Mouse (Mus musculus) WW6 (cell line): ENCODE data around the gene Mvb12b.

Source experiments
- DNase-seq: peaks from one replicate; pipeline ENCODE4 v3.0.0-alpha.2; 2013; ENCODE audit warnings: low read depth, low spot score

The Mvb12b gene

DNA sequence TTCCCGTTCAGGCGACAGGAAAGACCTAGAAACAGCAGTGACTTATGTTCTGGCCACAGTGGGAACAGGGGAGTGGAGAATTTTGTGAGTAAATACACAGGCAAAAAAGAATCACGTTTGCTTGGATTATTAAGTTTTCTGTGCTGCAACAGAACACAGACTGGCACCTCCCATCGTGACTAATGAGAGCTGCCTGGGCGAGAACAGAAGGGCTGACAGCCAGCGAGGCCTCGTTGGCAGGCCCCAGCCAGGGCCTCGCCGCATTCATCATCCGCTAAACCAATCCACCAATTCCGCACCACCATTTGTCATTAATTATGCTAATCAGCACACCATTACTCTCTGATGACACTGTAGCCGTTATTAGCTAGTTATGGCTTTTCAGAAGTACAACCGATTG lies 102.2 kb downstream of the Mvb12b start:
- no peak for DNase-seq

DNA sequence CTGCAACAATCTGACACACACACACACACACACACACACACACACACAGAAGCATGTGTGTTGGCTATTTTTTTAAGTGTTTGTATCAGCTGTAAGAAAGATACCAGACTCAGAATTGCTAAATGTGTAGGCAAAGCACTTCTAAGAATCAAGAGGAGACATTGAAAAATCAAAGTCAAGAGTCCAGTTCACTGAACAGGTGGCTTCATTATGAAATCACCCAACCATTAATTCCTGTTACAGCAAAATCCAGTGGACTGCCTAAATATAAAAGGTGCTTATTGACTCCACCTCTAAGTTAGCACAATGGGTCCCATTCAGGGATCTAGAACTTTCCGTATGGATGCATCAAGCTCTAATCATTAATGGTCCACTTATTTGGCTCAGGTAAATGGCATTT lies 103.0 kb downstream of the Mvb12b start:
- no peak for DNase-seq

GRCm38 (mm10) chr2:33783419-33783818 lies 104.3 kb downstream of the Mvb12b start:
- no peak for DNase-seq

DNA sequence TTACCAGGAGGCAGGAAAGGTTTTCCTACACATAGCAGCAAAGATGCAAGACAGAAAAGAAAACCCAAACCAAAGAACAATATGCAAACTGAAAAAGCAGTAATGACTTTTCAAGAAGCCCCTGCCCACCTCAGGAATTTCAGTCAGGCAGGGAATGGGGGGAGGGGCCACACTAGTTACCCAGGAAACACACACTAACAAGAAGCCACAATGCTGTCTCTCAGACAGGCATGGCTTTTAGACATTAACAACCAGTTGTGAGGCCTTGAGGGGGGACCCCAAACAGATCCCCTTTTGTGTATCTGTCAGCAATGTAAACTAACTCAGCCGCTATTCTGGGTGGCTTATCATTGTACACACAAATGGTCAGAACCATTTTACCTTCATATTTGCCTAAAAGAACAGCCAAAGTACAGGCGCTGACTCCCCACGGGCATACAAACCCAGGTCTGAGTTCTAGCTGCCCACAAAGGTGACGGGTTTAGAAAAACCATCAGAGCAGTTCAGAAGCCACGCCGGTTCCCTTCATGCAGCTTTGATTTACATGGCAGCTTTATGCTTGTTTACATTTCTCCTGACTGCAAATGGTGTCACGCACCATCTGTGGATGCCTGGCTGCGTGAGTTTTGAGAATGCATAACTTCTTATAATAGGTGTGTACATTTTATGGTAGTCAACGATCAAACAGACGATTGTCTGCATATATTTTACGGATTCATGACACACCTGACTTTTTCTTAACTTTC lies 105.9 kb downstream of the Mvb12b start:
- no peak for DNase-seq

- no peak for DNase-seq
These were observed 109.3 kb downstream of the Mvb12b start for GRCm38 (mm10) chr2:33778466-33778865.

GRCm38 (mm10) chr2:33777051-33777450 lies 110.7 kb downstream of the Mvb12b start:
- DNase-seq: no peak

- DNase-seq: no peak
These were observed 112.9 kb downstream of the Mvb12b start for GRCm38 (mm10) chr2:33774884-33775283.

GRCm38 (mm10) chr2:33774106-33774505 lies 113.6 kb downstream of the Mvb12b start:
- DNase-seq: no peak

DNA sequence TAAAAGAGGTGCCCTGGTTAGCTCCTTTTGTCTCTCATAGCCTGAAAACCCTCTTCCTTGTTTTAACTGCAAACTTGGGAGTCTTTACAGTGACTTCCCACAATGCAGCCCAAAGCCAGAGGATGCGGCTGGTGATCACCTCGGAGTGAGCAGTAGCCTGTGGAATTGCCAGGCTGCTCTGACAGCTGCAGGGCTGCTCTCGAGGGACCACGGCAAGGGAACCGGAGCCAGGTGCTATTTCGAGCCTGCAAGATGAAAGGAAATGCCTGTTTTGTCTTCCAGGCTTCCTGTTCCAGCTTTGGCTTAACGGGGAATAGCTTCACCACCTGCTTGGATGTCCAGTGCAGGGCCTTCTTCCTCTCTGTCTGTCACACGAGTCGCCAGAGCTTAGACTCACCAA lies 115.3 kb downstream of the Mvb12b start:
- no peak for DNase-seq

- no peak for DNase-seq
These were observed 116.4 kb downstream of the Mvb12b start for GRCm38 (mm10) chr2:33771388-33771787.

GRCm38 (mm10) chr2:33770526-33771130 lies 117.1 kb downstream of the Mvb12b start:
- DNase-seq: no peak

DNA sequence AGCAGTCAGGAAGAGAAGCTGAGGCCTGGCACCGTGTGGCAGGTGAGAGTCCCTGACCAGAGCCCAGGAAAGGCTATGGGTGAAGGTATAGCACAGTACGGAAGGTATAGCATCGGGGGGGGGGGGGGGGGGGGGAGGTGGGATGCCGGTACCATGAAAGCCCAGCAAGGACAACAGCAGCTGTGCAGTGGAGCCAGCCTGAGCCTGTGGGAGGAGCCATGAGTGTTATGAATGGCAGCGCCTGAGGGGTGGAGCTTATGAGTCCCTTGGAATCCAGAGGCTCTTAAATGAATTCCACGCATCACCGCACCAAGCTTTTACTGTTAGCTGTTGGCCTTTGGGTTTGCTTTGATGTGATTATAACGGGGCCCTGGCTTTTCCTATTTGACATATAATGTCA lies 123.3 kb downstream of the Mvb12b start:
- no peak for DNase-seq

DNA sequence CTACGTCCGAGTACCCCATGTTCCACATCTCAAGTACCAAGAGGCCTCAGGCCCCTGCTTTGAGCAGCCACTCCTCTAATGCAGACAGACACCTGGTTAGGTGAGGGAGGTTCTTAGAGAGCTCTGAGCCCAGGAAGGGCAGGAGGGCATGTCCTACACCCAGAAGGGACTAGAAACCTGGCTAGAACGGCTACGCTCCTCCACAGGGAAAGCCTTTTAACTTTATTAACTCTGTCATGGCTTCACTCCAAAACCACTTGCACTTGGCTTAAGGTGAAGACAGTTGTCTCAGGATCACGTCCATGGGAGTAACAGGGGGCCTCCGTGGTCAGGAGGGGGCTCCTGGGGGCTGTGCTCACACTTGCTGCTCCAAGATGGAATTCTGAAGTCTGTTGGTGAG lies 125.5 kb downstream of the Mvb12b start:
- DNase-seq: no peak

DNA sequence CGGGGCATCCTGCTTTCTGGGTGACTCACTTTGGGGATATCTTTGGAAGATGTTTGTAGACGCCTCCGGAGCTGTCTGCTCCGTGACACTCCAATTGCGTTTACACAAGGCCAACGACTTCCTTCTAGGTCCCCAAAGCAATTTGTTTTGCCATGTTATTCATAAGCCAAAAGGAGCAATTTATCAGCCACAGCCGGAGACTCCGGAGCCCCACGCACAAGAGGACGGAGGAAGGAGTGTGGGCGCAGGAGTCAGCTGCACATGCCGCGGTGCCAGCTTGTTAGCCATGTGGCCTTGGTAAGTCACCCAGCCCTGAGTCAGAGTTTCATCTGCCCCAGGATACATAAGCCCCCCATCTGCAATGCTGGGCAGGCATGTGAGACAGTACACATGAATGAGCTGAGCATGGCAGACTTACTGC lies 127.2 kb downstream of the Mvb12b start:
- no peak for DNase-seq

- no peak for DNase-seq
These were observed 128.3 kb downstream of the Mvb12b start for GRCm38 (mm10) chr2:33759447-33759846.

DNA sequence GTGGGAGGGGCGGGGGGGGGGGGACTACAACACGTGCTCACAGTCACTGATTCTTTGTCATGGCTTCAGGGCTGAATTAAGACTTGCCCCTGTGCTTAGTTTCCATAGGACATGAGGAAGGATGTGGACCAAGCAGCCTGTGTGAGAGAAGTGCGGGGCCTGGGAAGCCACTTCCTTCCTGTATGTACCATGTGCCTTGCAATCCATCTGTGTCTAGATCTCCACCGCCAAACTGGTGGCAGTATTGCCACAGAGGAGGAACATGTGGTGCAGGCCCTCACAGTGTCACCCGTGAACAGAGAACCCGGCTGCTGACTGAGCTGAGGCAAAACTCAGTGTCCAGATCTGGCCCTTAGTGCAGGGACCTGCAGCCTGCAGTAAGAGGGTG lies 132.1 kb downstream of the Mvb12b start:
- no peak for DNase-seq

DNA sequence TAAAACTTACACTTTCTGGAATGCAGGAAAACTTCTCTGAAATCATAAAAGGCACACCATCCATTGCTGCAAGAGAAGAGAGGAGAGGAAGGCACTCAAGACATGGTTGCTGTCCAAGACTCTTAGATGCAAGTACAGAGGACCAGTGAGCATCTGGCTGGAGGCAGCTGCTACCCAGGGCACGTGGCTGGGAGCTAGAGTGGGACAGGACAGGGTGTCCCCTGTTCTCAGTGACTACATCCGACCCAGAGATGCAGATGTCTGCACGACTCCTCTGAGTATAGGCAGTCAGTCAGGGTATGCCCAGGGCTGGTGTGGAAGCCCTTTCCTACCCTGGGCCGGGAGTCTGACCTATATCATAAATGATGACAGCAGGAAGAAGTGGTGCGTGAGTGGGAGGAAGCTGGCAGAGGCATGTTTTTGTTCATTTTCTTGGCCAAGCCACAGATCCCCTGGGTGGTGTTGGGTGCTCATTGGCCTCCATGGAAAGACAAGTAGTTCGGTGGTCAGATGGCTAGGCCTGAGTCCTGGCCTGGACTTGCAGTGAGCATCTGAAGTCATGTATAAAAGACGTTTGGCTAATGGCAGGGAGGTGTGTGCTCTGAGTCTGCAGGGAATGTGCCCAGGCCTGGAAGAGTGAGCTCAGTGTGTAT lies 132.6 kb downstream of the Mvb12b start:
- DNase-seq: no peak

DNA sequence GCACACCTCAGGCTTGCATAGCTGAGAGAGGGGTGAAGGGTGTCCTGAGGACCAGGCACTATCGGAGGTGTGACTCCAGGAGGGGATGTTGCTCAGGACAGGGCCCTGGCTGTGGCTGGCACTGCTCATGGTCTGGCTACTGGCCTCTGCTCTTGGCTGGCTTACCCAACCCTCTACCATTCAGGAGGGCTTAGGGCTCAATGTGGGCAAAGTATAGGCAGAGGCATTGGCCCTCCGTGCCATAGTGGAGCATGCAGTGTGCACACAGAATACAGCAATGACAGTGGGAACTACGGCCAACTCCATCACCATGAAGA lies 133.5 kb downstream of the Mvb12b start:
- DNase-seq: no peak

- DNase-seq: no peak
These were observed 134.0 kb downstream of the Mvb12b start for GRCm38 (mm10) chr2:33753630-33754316.

- no peak for DNase-seq
These were observed 137.1 kb downstream of the Mvb12b start for GRCm38 (mm10) chr2:33750611-33751010.

GRCm38 (mm10) chr2:33746471-33746870 lies 141.3 kb downstream of the Mvb12b start:
- peak; percentile 42 for DNase-seq

GRCm38 (mm10) chr2:33745724-33746123 lies 142.0 kb downstream of the Mvb12b start:
- no peak for DNase-seq

GRCm38 (mm10) chr2:33737128-33737527 lies 150.6 kb downstream of the Mvb12b start:
- no peak for DNase-seq
